Mouse (Mus musculus) regulatory T cell (primary cell): ENCODE measurements around the gene Zkscan17.

Experiments
- in situ Hi-C: fragments of 300-600 bp; cut with MboI, MseI; formaldehyde crosslinking; loops from one replicate; pipeline ENCODE4 v1.15.1; 2025; ENCODE audit warnings: high pct_unique_total_duplicates

The Zkscan17 gene

GRCm38 (mm10) chr11:59519741-59520495 is 6.6 kb downstream of the Zkscan17 start:
- in situ Hi-C loops = loop anchor here (10.0 kb wide), 1 partner anchor 1445 kb away; no protein-coding TSS in a partner anchor

- in situ Hi-C loops = loop anchor here (10.0 kb wide), 1 partner anchor 1447 kb away; no protein-coding TSS in a partner anchor
Observed at GRCm38 (mm10) chr11:59518226-59518625, 8.3 kb downstream of the Zkscan17 start.

GRCm38 (mm10) chr11:59517441-59517840 is 9.1 kb downstream of the Zkscan17 start:
- in situ Hi-C loops = loop anchor here (10.0 kb wide), 1 partner anchor 1447 kb away; no protein-coding TSS in a partner anchor

GRCm38 (mm10) chr11:59514789-59515188 is 11.8 kb downstream of the Zkscan17 start:
- in situ Hi-C loops = loop anchor here (10.0 kb wide), 1 partner anchor 1450 kb away; no protein-coding TSS in a partner anchor

- in situ Hi-C loops = loop anchor here (10.0 kb wide), 1 partner anchor 1450 kb away; no protein-coding TSS in a partner anchor
Observed at GRCm38 (mm10) chr11:59514381-59514780, 12.2 kb downstream of the Zkscan17 start.

GRCm38 (mm10) chr11:59513556-59513955 is 13.0 kb downstream of the Zkscan17 start:
- in situ Hi-C loops = loop anchor here (10.0 kb wide), 1 partner anchor 1451 kb away; no protein-coding TSS in a partner anchor

- in situ Hi-C loops = loop anchor here (10.0 kb wide), 1 partner anchor 1452 kb away; no protein-coding TSS in a partner anchor
Observed at GRCm38 (mm10) chr11:59512733-59513132, 13.8 kb downstream of the Zkscan17 start.

- in situ Hi-C loops = loop anchor here (10.0 kb wide), 1 partner anchor 1453 kb away; no protein-coding TSS in a partner anchor
Observed at GRCm38 (mm10) chr11:59511558-59511957, 15.0 kb downstream of the Zkscan17 start.

GRCm38 (mm10) chr11:59506713-59507074 is 19.9 kb downstream of the Zkscan17 start:
- in situ Hi-C loops = no loop called here

- in situ Hi-C loops = no loop called here
Observed at GRCm38 (mm10) chr11:59505839-59506712, 20.5 kb downstream of the Zkscan17 start.

GRCm38 (mm10) chr11:59505351-59505838 is 21.2 kb downstream of the Zkscan17 start:
- in situ Hi-C loops = no loop called here

GRCm38 (mm10) chr11:59501978-59502700 is 24.4 kb downstream of the Zkscan17 start:
- in situ Hi-C loops = no loop called here

GRCm38 (mm10) chr11:59497747-59498146 is 28.8 kb downstream of the Zkscan17 start:
- in situ Hi-C loops = no loop called here

GRCm38 (mm10) chr11:59496672-59497310 is 29.8 kb downstream of the Zkscan17 start:
- in situ Hi-C loops = no loop called here

- in situ Hi-C loops = no loop called here
Observed at GRCm38 (mm10) chr11:59486222-59486621, 40.3 kb downstream of the Zkscan17 start.

GRCm38 (mm10) chr11:59485641-59486040 is 40.9 kb downstream of the Zkscan17 start:
- in situ Hi-C loops = no loop called here

GRCm38 (mm10) chr11:59483212-59483611 is 43.3 kb downstream of the Zkscan17 start:
- in situ Hi-C loops = loop anchor here (5.0 kb wide), 2 partner anchors 181 to 251 kb away; no protein-coding TSS in a partner anchor

- in situ Hi-C loops = no loop called here
Observed at GRCm38 (mm10) chr11:59477240-59477639, 49.3 kb downstream of the Zkscan17 start.

GRCm38 (mm10) chr11:59472326-59472677 is 54.2 kb downstream of the Zkscan17 start, which contains the start of gene Zfp867:
Zfp867 (minus strand) TSS chr11:59472474.
- in situ Hi-C loops = no loop called here
